Mouse (Mus musculus) forebrain, embryonic 16.5 days (tissue): ENCODE measurements at regions not wholly inside any gene's neighbourhood (a gene's known extent, or its start where the extent isn't known, plus 50 kb on each side); places are given as distances from the start of the nearest gene placed in this dataset.

Source experiments
- ATAC-seq: fragments of 200-750 bp; cut with Nextera tagmentation; 2 replicates; pipeline ENCODE4 v1.8.0; 2017; ENCODE audit warnings: mild to moderate bottlenecking, moderate library complexity
- H3K27ac ChIP-seq: fragments of 300-500 bp; sonication (generic); 2 replicates; pipeline ENCODE4 v1.5.1; 2014; ENCODE audit warnings: low read length, control low read depth
- H3K27me3 ChIP-seq: fragments of 300-500 bp; sonication (generic); replicated peaks from 2 replicates; pipeline ENCODE4 v1.6.1; 2014; ENCODE audit warnings: low read length; ENCODE audit not compliant: control insufficient read depth, insufficient read depth
- H3K36me3 ChIP-seq: fragments of 300-500 bp; sonication (generic); 2 replicates; pipeline ENCODE4 v1.6.1; 2014; ENCODE audit not compliant: control insufficient read depth, insufficient read depth
- H3K4me1 ChIP-seq: fragments of 300-500 bp; sonication (generic); replicated peaks from 2 replicates; pipeline ENCODE4 v1.6.1; 2014; ENCODE audit warnings: low read length; ENCODE audit not compliant: control insufficient read depth, insufficient read depth
- H3K4me2 ChIP-seq: fragments of 300-500 bp; sonication (generic); 2 replicates; pipeline ENCODE4 v1.6.1; 2014; ENCODE audit warnings: mild to moderate bottlenecking, low read length, control low read depth
- H3K4me3 ChIP-seq: fragments of 300-500 bp; sonication (generic); replicated peaks from 2 replicates; pipeline ENCODE4 v1.5.1; 2014; ENCODE audit warnings: mild to moderate bottlenecking, low read length, control low read depth
- H3K9ac ChIP-seq: fragments of 300-500 bp; sonication (generic); replicated peaks from 2 replicates; pipeline ENCODE4 v1.6.1; 2014; ENCODE audit warnings: low read depth, low read length, control low read depth
- H3K9me3 ChIP-seq: fragments of 300-500 bp; sonication (generic); 2 replicates; pipeline ENCODE4 v1.6.1; 2016; ENCODE audit warnings: low read length; ENCODE audit not compliant: control insufficient read depth

DNA sequence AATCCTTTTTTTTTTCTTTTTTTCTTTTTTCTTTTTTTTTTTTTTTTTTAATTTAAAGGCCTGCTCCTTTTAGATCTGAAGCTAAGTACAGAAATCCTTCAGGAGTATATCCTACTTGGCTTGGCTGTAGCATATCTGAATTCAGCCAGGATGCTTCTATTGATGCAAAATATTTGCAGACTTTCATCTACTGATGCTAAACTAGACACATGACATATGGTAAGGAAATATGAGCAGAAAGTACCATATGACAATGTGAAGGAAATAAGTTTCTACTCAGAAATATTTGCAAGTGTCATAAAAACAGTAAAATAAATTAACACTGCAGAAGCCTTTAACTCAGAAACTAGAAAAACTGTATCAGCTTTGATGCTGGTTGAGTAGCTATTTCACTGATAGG is 61.4 kb upstream of the Myo3a start:
- H3K27ac ChIP-seq: no peak overlapping the region
- no peaks in the 10 kb centered on the region for H3K27me3 ChIP-seq
- H3K9me3 ChIP-seq: no peaks in the 10 kb centered on the region
- H3K4me2 ChIP-seq: no peak overlapping the region
- H3K4me3 ChIP-seq: no peak overlapping the region
- H3K4me1 ChIP-seq: no peaks in the 10 kb centered on the region
- ATAC-seq: peak; percentile 87
- H3K36me3 ChIP-seq: no peaks in the 10 kb centered on the region
- H3K9ac ChIP-seq: no peak overlapping the region
